Mouse (Mus musculus) CH12.LX (cell line): ENCODE measurements around the gene Prkce.

Experiments used
- BHLHE40 ChIP-seq: IDR thresholded peaks from 2 replicates; pipeline ENCODE4 v1.6.1; 2011; ENCODE audit warnings: mild to moderate bottlenecking, low read depth, low read length, improper control_type of control experiment
- CTCF ChIP-seq, 2 experiments: IDR thresholded peaks in 1 of 2; conservative IDR thresholded peaks in 1 of 2; 2 replicates each; pipeline ENCODE4 v1.5.1; 2011 to 2012; ENCODE audit warnings: low read depth in 2 of 2, low read length in 2 of 2, improper control_type of control experiment in 1 of 2, inconsistent platforms in 1 of 2, mild to moderate bottlenecking in 1 of 2, moderate library complexity in 1 of 2
- E2F4 ChIP-seq: IDR thresholded peaks from 2 replicates; pipeline ENCODE4 v1.6.1; 2011; ENCODE audit warnings: low read depth, low read length, improper control_type of control experiment; ENCODE audit not compliant: insufficient replicate concordance
- ELF1 ChIP-seq: IDR thresholded peaks from 2 replicates; pipeline ENCODE4 v1.6.1; 2014; ENCODE audit warnings: low read depth, mild to moderate bottlenecking, inconsistent platforms, low read length, improper control_type of control experiment
- IRF4 ChIP-seq: IDR thresholded peaks from 2 replicates; pipeline ENCODE4 v1.6.1; 2014; ENCODE audit warnings: low read depth, mild to moderate bottlenecking, inconsistent platforms, low read length, improper control_type of control experiment
- JUND ChIP-seq: conservative IDR thresholded peaks from 2 replicates; pipeline ENCODE4 v1.6.1; 2011; ENCODE audit warnings: low read depth, low read length, improper control_type of control experiment
- MAX ChIP-seq: IDR thresholded peaks from 2 replicates; pipeline ENCODE4 v1.6.1; 2011; ENCODE audit warnings: low read length, improper control_type of control experiment
- MEF2A ChIP-seq: IDR thresholded peaks from 2 replicates; pipeline ENCODE4 v1.6.1; 2014; ENCODE audit warnings: low read depth, mild to moderate bottlenecking, inconsistent platforms, low read length, improper control_type of control experiment, borderline replicate concordance
- MXI1 ChIP-seq: IDR thresholded peaks from 2 replicates; pipeline ENCODE4 v1.6.1; 2011; ENCODE audit warnings: mild to moderate bottlenecking, low read depth, low read length, improper control_type of control experiment
- NELFE ChIP-seq: IDR thresholded peaks from 2 replicates; pipeline ENCODE4 v1.6.1; 2011; ENCODE audit warnings: low read depth, low read length, improper control_type of control experiment
- RCOR1 ChIP-seq: conservative IDR thresholded peaks from 2 replicates; pipeline ENCODE4 v1.6.1; 2012; ENCODE audit warnings: low read depth, mild to moderate bottlenecking, inconsistent platforms, low read length, improper control_type of control experiment
- ZMIZ1 ChIP-seq: IDR thresholded peaks from 2 replicates; pipeline ENCODE4 v1.6.1; 2012; ENCODE audit warnings: low read depth, mild to moderate bottlenecking, inconsistent platforms, low read length, improper control_type of control experiment
- ZNF384 ChIP-seq: IDR thresholded peaks from 2 replicates; pipeline ENCODE4 v1.6.1; 2012; ENCODE audit warnings: low read depth, low read length, improper control_type of control experiment, inconsistent platforms

DNA sequence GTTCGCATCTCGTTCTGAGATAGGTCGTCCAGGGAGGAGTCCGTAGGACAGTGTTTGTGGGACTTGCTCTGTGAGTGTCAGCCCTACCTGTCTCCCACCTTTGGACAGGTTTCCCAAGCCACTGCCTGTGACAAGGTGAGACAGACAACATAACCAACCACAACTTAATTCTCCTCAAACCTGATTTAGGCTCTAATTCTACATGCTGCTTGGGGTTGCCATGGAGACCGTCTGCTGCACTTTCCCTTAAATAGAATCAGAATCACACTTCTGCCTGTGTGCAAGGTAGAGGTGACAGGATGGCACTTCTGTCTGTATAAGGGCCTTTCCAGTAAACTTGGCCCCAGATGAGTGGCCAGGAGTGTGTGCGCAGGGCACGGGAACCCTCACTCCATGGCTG, 248.4 kb downstream of the Prkce start:
- no peak for TF ChIP-seq MEF2A
- no peak for TF ChIP-seq RCOR1
- no peak for TF ChIP-seq BHLHE40
- no peak for TF ChIP-seq MAX
- no peak for TF ChIP-seq MXI1
- no peak for TF ChIP-seq ZMIZ1
- TF ChIP-seq CTCF (conservative IDR thresholded peaks at IDR 0.05 in 1 of 2, IDR thresholded peaks at IDR 0.05 in 1 of 2; ENCODE audit: low read depth in 2 of 2, low read length in 2 of 2) = no peak
- TF ChIP-seq ELF1 = no peak
- no peak for TF ChIP-seq E2F4
- no peak for TF ChIP-seq NELFE
- TF ChIP-seq ZNF384 = no peak
- no peak for TF ChIP-seq JUND
- TF ChIP-seq IRF4 = no peak
